Mouse (Mus musculus): ENCODE data around the gene Vps37b. TPM values are rescaled to one million over a fixed set of nuclear protein-coding genes. Genes with fewer than 3 reads are reported as not detected.

Vps37b gene
- total RNA-seq, 2 experiments from 2014 or later, result 61.4 to 64.1 TPM

Small RNAs within 50 kb of the gene (microRNA-seq; reads per million reads assigned to microRNA genes)
- not detected for gene Mir7032

Other genes starting within 250 kb of the Vps37b start
- gene Hcar2, start 166.8 kb downstream of the Vps37b start, total RNA-seq (2021), result 1 to 10 TPM in 1 of 2 experiments, under 1 TPM in 1; 0.59 to 1.4 TPM
- 1 to 10 TPM; 7.2 to 9.6 TPM for gene Hcar1, start 152.2 kb downstream of the Vps37b start, total RNA-seq (2021)
- 10 to 100 TPM; 77.3 to 80.0 TPM for gene Denr, start 125.1 kb downstream of the Vps37b start, total RNA-seq (2021)
- 1 to 10 TPM; 1.7 to 2.2 TPM for gene Gm43518, start 104.9 kb downstream of the Vps37b start, total RNA-seq (2021)
- 1 to 10 TPM; 5.4 to 8.0 TPM for gene Ccdc62, start 101.6 kb downstream of the Vps37b start, total RNA-seq (2021)
- gene Hip1r, start 58.6 kb downstream of the Vps37b start, total RNA-seq (2021), result 10 to 100 TPM; 16.3 to 23.6 TPM
- 1 to 10 TPM; 5.8 to 7.2 TPM for gene Abcb9, start 63.5 kb upstream of the Vps37b start, total RNA-seq (2021)
- gene Ogfod2, start 80.0 kb upstream of the Vps37b start, total RNA-seq (2021), result 10 to 100 TPM; 36.7 to 36.9 TPM
- 10 to 100 TPM; 77.2 to 80.9 TPM for gene Arl6ip4, start 83.8 kb upstream of the Vps37b start, total RNA-seq (2021)
- gene Pitpnm2, start 217.5 kb upstream of the Vps37b start, total RNA-seq (2021), result 10 to 100 TPM; 51.2 to 56.3 TPM